Mouse (Mus musculus) stomach, postnatal 0 days (tissue): Measurements from ENCODE around the gene Cd300lg. TPM values are rescaled to one million over a fixed set of nuclear protein-coding genes. Genes with fewer than 3 reads are reported as not detected.
A peak's percentile ranks its signal among the peaks of the same experiment; 100 is the strongest.

ENCODE experiments used
- ATAC-seq: fragments of 200-750 bp; cut with Nextera tagmentation; 2 replicates; pipeline ENCODE4 v1.8.0; 2017; ENCODE audit not compliant: low FRiP score, low TSS enrichment
- DNase-seq: peaks from one replicate; pipeline ENCODE4 v3.0.0-alpha.2; 2016; ENCODE audit warnings: low spot score
- H3K27ac ChIP-seq: fragments of 300-500 bp; sonication (generic); replicated peaks from 2 replicates; pipeline ENCODE4 v1.5.1; 2014; ENCODE audit warnings: mild to moderate bottlenecking, control low read depth
- H3K27me3 ChIP-seq: fragments of 300-500 bp; sonication (generic); 2 replicates; pipeline ENCODE4 v1.6.1; 2014; ENCODE audit warnings: low read length; ENCODE audit not compliant: control insufficient read depth, insufficient read depth
- H3K36me3 ChIP-seq: fragments of 300-500 bp; sonication (generic); 2 replicates; pipeline ENCODE4 v1.6.1; 2014; ENCODE audit warnings: low read length, mixed read lengths; ENCODE audit not compliant: control insufficient read depth, insufficient read depth
- H3K4me1 ChIP-seq: fragments of 300-500 bp; sonication (generic); replicated peaks from 2 replicates; pipeline ENCODE4 v1.6.1; 2014; ENCODE audit warnings: antibody characterized with exemption; ENCODE audit not compliant: control insufficient read depth, insufficient read depth
- H3K4me2 ChIP-seq: fragments of 300-500 bp; sonication (generic); replicated peaks from 2 replicates; pipeline ENCODE4 v1.6.1; 2014; ENCODE audit warnings: low read depth, mild to moderate bottlenecking, control low read depth, moderate library complexity
- H3K4me3 ChIP-seq: fragments of 300-500 bp; sonication (generic); 2 replicates; pipeline ENCODE4 v1.5.1; 2014; ENCODE audit warnings: low read depth, low read length, control low read depth
- H3K9ac ChIP-seq: fragments of 300-500 bp; sonication (generic); 2 replicates; pipeline ENCODE4 v1.6.1; 2014; ENCODE audit warnings: mild to moderate bottlenecking, low read length, control low read depth, mixed read lengths
- H3K9me3 ChIP-seq: fragments of 300-500 bp; sonication (generic); 2 replicates; pipeline ENCODE4 v1.6.1; 2016; ENCODE audit warnings: low read length; ENCODE audit not compliant: control insufficient read depth
- CTCF ChIP-seq: IDR thresholded peaks from 2 replicates; pipeline ENCODE4 v1.5.1; 2016; ENCODE audit warnings: antibody characterized with exemption, low read depth, mild to moderate bottlenecking, moderate library complexity
- EP300 ChIP-seq: optimal IDR thresholded peaks from 2 replicates; pipeline ENCODE3; 2016; ENCODE audit warnings: antibody characterized with exemption
- WGBS: fragments of 180-500 bp; shearing (Covaris S2); extraction: QIAGEN DNeasy Blood & Tissue Kit; methylation state at CpG from one replicate; pipeline ENCODE4 v1.1.7; 2014; 5-methylcytosine and 5-hydroxymethylcytosine counted together
- polyA plus RNA-seq: library from polyadenylated mRNA; unstranded; fragments of >200 nt; fragmentation: Nextera tagmentation; extraction: Ambion mirVana; gene quantifications from 2 replicates; pipeline ENCODE4 v1.2.1, GENCODE M21; 2015

Gene Cd300lg
- polyA plus RNA-seq, 1 experiment from 2014 or later = 3.4 TPM

DNA sequence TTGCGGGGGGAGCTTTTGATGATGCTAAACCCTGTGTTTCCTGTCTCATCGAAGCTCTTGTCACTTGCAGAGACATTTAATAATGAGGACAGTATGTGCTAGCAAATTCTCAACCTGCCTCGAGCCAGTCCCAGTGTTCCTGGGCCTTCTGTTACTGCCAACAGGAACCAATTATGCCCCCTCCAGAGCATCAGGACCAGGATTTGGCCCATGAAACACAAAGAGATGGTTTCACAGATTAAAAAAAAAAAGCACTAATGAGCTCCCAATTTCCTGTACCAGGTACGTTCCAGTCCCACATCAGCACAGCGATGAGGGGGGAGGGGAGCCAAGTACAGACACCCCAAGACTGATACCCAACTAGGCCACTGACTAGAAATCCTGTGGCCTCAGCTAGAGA is 20.1 kb upstream of the Cd300lg start:
- no peak for DNase-seq
- Histone ChIP-seq H3K4me3 (no peak overlapping the region), H3K27ac (no peak overlapping the region), H3K4me1 (no peaks in the 10 kb centered on the region), H3K9ac (no peak overlapping the region), H3K4me2 (no peak overlapping the region), H3K9me3 (no peaks in the 10 kb centered on the region), H3K27me3 (no peaks in the 10 kb centered on the region), H3K36me3 (no peaks in the 10 kb centered on the region)
- 90% methylated on average over 5 of the region's 5 CpGs for WGBS
- ATAC-seq = no peak
- TF ChIP-seq CTCF (no peak), EP300 (no peak)

DNA sequence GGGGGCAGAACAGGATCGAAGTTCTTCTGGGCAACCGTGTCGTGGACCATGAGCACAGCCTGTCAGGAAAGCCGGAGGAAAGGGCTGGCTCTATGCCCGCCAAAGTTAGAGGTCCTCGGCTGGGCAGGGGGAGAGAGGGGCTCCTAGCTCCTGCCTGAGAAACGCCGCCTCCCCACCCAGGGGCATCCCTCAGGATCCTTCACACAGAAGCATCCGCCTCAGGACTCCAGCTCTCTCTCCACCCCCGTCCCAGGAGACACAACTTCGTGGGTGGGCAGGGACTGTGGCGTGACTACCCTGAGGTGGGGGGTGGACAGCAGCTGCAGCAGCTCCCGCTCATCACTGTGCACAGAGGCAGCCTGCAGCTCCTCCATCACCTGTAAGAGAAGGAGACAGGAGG is 17.9 kb upstream of the Cd300lg start:
- no peaks in the 10 kb centered on the region for H3K36me3 ChIP-seq
- H3K27ac ChIP-seq = no peak overlapping the region
- H3K4me2 ChIP-seq = no peak overlapping the region
- 78% methylated on average over 13 of the region's 13 CpGs for WGBS
- H3K27me3 ChIP-seq = no peaks in the 10 kb centered on the region
- TF ChIP-seq EP300 = no peak
- TF ChIP-seq CTCF = no peak
- no peak for DNase-seq
- no peak overlapping the region for H3K4me3 ChIP-seq
- H3K4me1 ChIP-seq = no peaks in the 10 kb centered on the region
- ATAC-seq = no peak
- H3K9me3 ChIP-seq = no peaks in the 10 kb centered on the region
- H3K9ac ChIP-seq = no peak overlapping the region

DNA sequence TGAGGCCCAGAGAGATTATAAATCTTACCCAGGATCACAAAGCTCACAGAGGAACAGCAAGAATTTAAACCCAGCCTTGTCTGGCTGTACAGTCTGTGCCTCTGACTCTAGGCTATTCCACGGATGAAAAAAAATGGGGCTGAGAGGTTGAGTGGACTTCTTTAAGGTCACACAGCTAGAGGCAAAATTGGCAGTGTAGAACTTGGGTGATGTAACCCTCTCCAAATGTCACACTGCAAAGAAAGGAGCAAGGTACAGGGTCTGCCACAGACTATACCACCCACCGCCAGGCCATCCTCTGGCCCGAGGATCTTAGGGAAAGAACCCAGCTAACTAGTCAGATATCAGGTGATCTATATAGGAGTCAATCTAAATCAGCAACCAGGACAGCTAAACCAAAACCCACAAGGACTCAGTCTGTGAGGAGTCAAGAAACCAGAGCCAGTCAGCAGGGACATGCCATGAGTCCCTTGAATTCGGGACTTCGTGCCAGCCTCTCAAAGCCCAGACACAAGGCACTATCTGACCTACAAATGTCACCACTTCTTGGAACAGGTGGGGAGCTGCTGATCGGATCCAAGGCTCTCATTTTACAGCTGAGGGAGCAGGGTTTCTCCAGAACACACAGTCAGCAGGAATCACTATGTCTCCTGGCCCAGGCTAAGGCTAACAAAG is 17.1 kb upstream of the Cd300lg start:
- H3K9me3 ChIP-seq = no peaks in the 10 kb centered on the region
- DNase-seq (no peak), ATAC-seq (no peak)
- no peak overlapping the region for H3K9ac ChIP-seq
- H3K4me3 ChIP-seq = no peak overlapping the region
- no peaks in the 10 kb centered on the region for H3K27me3 ChIP-seq
- 84% methylated on average over 6 of the region's 6 CpGs for WGBS
- H3K36me3 ChIP-seq = no peaks in the 10 kb centered on the region
- H3K4me1 ChIP-seq = no peaks in the 10 kb centered on the region
- no peak for TF ChIP-seq CTCF
- no peak for TF ChIP-seq EP300
- no peak overlapping the region for H3K4me2 ChIP-seq
- H3K27ac ChIP-seq = no peak overlapping the region

DNA sequence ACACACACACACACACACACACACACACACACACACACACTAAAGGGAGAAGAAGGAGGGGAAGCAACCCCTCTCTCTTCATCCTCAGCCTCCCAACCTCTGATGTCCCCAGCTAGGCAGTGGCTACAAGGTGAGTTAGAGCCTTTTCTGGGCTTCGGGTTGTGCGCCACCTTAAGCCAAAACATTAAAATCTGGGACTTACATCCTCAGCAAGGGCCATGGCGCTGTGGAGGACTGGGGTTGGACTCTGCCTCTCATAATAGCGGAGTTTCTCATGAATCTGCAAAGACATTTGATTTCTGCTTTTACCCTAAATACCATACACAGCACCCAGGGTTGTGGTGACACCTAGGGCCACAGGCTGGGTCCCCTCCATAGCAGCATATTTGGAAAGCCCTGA is 16.4 kb upstream of the Cd300lg start:
- TF ChIP-seq CTCF = no peak
- TF ChIP-seq EP300 = no peak
- Histone ChIP-seq H3K27ac (no peak overlapping the region), H3K9ac (no peak overlapping the region), H3K4me1 (no peaks in the 10 kb centered on the region), H3K9me3 (no peaks in the 10 kb centered on the region), H3K27me3 (no peaks in the 10 kb centered on the region), H3K4me2 (no peak overlapping the region), H3K4me3 (no peak overlapping the region), H3K36me3 (no peaks in the 10 kb centered on the region)
- 86% methylated on average over 4 of the region's 4 CpGs for WGBS
- DNase-seq = no peak
- ATAC-seq = no peak

DNA sequence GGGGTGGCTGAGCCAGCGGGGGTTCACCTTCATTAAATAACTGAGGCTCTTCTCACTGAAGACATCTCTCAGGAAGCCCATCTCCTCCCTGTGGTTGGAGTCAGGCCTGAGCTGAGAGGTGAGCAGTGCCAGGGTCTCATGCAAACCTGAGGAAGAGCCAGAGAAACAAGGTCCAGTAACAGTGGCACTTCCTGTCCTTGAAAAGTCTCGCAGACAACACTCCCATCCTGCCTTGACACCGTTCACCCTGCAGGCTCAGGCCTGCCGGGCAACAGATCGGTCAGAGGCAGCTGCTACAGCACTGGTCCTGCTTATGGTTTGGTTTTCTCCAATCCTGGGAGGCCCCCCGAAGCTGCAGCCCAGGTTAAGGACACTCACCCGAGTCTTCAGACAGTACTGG is 16.0 kb upstream of the Cd300lg start:
- Histone ChIP-seq H3K27ac (no peak overlapping the region), H3K4me2 (no peak overlapping the region), H3K4me3 (no peak overlapping the region), H3K9me3 (no peaks in the 10 kb centered on the region), H3K9ac (no peak overlapping the region), H3K36me3 (no peaks in the 10 kb centered on the region), H3K27me3 (no peaks in the 10 kb centered on the region), H3K4me1 (no peaks in the 10 kb centered on the region)
- WGBS = 70% methylated on average over 7 of the region's 7 CpGs
- ATAC-seq (no peak), DNase-seq (no peak)
- TF ChIP-seq EP300 = no peak
- TF ChIP-seq CTCF = no peak

GRCm38 (mm10) chr11:102025991-102026660 is 15.2 kb upstream of the Cd300lg start:
- Histone ChIP-seq H3K27ac (0 out of 2 replicates have a peak overlapping the region, but pooled peaks have one; percentile 8), H3K4me3 (peak overlapping the region; percentile 60), H3K9ac (peak overlapping the region; percentile 66), H3K4me1 (no peaks in the 10 kb centered on the region), H3K9me3 (no peaks in the 10 kb centered on the region), H3K27me3 (no peaks in the 10 kb centered on the region), H3K4me2 (peak overlapping the region; percentile 90), H3K36me3 (no peaks in the 10 kb centered on the region)
- WGBS = 8% methylated on average over 23 of the region's 23 CpGs
- DNase-seq (no peak), ATAC-seq (no peak)
- TF ChIP-seq CTCF = no peak
- TF ChIP-seq EP300 = no peak
